Mouse (Mus musculus) hindbrain, embryonic 16.5 days (tissue): ENCODE data around the gene Pxylp1. TPM values are rescaled to one million over a fixed set of nuclear protein-coding genes. Genes with fewer than 3 reads are reported as not detected.

Source experiments
- ATAC-seq: fragments of 200-750 bp; cut with Nextera tagmentation; 2 replicates; pipeline ENCODE4 v1.8.0; 2017; ENCODE audit warnings: moderate TSS enrichment, moderate library complexity
- H3K27ac ChIP-seq: fragments of 300-500 bp; sonication (generic); 2 replicates; pipeline ENCODE4 v1.5.1; 2014; ENCODE audit warnings: low read depth, mild to moderate bottlenecking, control low read depth, low read length, moderate library complexity
- H3K27me3 ChIP-seq: fragments of 300-500 bp; sonication (generic); replicated peaks from 2 replicates; pipeline ENCODE4 v1.6.1; 2014; ENCODE audit warnings: low read length; ENCODE audit not compliant: control insufficient read depth, insufficient read depth
- H3K36me3 ChIP-seq: fragments of 300-500 bp; sonication (generic); 2 replicates; pipeline ENCODE4 v1.6.1; 2014; ENCODE audit warnings: mild to moderate bottlenecking, low read length, moderate library complexity, mixed read lengths; ENCODE audit not compliant: control insufficient read depth, insufficient read depth
- H3K4me1 ChIP-seq: fragments of 300-500 bp; sonication (generic); 2 replicates; pipeline ENCODE4 v1.6.1; 2014; ENCODE audit warnings: low read depth, low read length; ENCODE audit not compliant: control insufficient read depth, insufficient read depth
- H3K4me2 ChIP-seq: fragments of 300-500 bp; sonication (generic); 2 replicates; pipeline ENCODE4 v1.6.1; 2014; ENCODE audit warnings: mild to moderate bottlenecking, low read length, control low read depth, moderate library complexity
- H3K4me3 ChIP-seq: fragments of 300-500 bp; sonication (generic); 2 replicates; pipeline ENCODE4 v1.5.1; 2014; ENCODE audit warnings: mild to moderate bottlenecking, low read length, control low read depth, moderate library complexity
- H3K9ac ChIP-seq: fragments of 300-500 bp; sonication (generic); 2 replicates; pipeline ENCODE4 v1.6.1; 2014; ENCODE audit warnings: low read depth, mild to moderate bottlenecking, control low read depth, low read length, moderate library complexity
- H3K9me3 ChIP-seq: fragments of 300-500 bp; sonication (generic); 2 replicates; pipeline ENCODE4 v1.6.1; 2014; ENCODE audit warnings: mild to moderate bottlenecking, low read length, moderate library complexity; ENCODE audit not compliant: control insufficient read depth
- WGBS: fragments of 180-500 bp; shearing (Covaris S2); extraction: QIAGEN DNeasy Blood & Tissue Kit; methylation state at CpG from one replicate; pipeline ENCODE4 v1.1.7; 2014; 5-methylcytosine and 5-hydroxymethylcytosine counted together
- polyA plus RNA-seq: library from polyadenylated mRNA; unstranded; fragments of >200 nt; fragmentation: Nextera tagmentation; extraction: Ambion mirVana; gene quantifications from 2 replicates; pipeline ENCODE4 v1.2.1, GENCODE M21; 2015

Gene Pxylp1
- polyA plus RNA-seq, 1 experiment from 2014 or later: 30.7 TPM

DNA sequence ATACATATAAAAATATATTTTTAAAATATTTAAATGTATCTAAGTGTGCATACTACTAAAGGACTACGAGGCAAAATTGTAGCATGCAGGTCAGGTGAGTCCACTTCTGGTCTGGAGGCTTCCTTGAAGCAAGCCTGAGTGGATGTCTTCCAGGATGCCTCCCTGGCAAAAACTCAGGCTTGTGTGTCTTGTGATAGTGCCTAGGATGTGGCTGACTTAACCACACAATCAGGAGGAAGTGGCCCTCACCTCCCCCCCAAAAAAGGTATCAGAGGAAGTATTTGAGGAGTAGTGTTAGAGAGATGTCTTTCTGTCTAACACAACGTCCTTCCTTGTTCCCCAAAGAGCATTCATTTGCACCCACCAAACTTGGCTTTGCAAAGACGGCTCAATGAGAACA lies 107.3 kb downstream of the Pxylp1 start:
- no peaks in the 10 kb centered on the region for H3K4me1 ChIP-seq
- no peak for ATAC-seq

DNA sequence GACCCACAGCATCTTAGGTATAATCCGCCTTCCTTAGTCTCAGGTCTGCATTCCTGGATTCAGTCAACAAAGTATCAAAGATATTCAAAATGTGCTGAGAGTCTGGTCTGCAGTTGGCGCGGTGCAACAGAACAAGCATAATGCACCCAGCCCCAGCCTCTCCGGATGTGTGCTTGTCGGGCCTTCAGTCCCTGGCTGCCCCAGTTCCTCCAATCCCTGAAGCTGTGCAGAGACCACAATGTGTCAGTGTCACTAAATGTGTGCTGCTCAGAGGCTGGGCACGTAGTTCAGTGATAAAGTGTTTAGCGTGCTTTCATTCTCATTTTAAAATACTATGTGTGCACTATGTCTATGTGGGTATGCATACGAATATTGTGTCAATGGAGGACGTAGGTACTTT lies 108.8 kb downstream of the Pxylp1 start:
- 90% methylated on average over 9 of the region's 9 CpGs for WGBS

More for the DNA sequence above, 107.3 kb downstream of the Pxylp1 start:
- Histone ChIP-seq H3K27ac (no peak overlapping the region), H3K4me2 (no peak overlapping the region), H3K9me3 (no peaks in the 10 kb centered on the region), H3K4me3 (no peak overlapping the region), H3K27me3 (no peaks in the 10 kb centered on the region), H3K9ac (no peak overlapping the region), H3K36me3 (no peaks in the 10 kb centered on the region)
- 84% methylated on average over 3 of the region's 3 CpGs for WGBS

DNA sequence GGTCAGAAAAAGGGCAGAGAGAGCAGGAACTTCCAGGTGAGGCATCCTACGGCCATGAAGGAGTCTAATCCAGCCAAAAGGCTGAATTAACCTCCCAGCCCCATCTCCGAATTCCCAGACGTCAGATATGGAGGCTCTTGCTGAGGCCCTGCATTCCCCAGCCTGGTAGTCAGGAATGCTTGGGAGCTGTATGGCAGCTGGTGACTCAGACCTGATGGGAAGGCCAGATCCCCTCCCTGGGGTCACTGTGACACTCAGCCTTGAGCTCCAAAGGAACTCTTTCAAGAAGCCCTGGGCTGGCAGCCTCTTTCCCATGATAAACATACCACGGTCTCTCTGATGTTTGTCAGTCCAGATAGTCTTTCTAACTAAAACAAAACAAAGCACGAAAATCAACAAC lies 109.2 kb downstream of the Pxylp1 start:
- no peak overlapping the region for H3K9ac ChIP-seq
- H3K36me3 ChIP-seq: no peaks in the 10 kb centered on the region
- no peak overlapping the region for H3K4me2 ChIP-seq
- ATAC-seq: no peak
- WGBS: 80% methylated on average over 5 of the region's 5 CpGs
- no peak overlapping the region for H3K27ac ChIP-seq
- H3K4me3 ChIP-seq: no peak overlapping the region
- no peaks in the 10 kb centered on the region for H3K4me1 ChIP-seq
- H3K9me3 ChIP-seq: no peaks in the 10 kb centered on the region
- H3K27me3 ChIP-seq: no peaks in the 10 kb centered on the region

More for the DNA sequence above, 108.8 kb downstream of the Pxylp1 start:
- H3K27ac ChIP-seq: no peak overlapping the region
- H3K9me3 ChIP-seq: no peaks in the 10 kb centered on the region
- no peak overlapping the region for H3K4me3 ChIP-seq
- no peak overlapping the region for H3K9ac ChIP-seq
- no peaks in the 10 kb centered on the region for H3K4me1 ChIP-seq
- no peak for ATAC-seq
- H3K36me3 ChIP-seq: no peaks in the 10 kb centered on the region
- no peak overlapping the region for H3K4me2 ChIP-seq
- no peaks in the 10 kb centered on the region for H3K27me3 ChIP-seq

DNA sequence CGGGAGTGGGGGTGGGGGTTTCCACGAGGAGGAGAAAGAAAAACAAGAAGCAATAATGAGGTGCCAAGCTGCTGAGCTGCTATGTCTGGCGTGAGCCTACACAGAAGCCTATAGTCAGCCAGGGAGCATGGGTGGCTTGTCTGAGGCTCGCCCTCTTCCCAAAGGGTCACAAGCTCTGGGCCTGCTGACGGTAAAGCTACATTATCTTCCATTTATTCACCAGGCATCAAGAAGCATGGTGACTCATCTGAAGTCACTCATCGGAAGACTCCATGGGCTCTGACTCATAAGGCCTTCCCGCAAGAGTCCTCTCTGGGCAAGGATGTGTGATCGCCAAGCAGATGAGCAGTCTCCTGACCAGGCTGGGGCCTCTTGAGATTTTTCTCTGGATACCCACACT lies 110.4 kb downstream of the Pxylp1 start:
- Histone ChIP-seq H3K36me3 (no peaks in the 10 kb centered on the region), H3K4me3 (no peak overlapping the region), H3K4me1 (no peaks in the 10 kb centered on the region), H3K27ac (no peak overlapping the region), H3K9me3 (no peaks in the 10 kb centered on the region), H3K9ac (no peak overlapping the region), H3K27me3 (no peaks in the 10 kb centered on the region), H3K4me2 (no peak overlapping the region)
- no peak for ATAC-seq
- 84% methylated on average over 8 of the region's 8 CpGs for WGBS

Other genes with a start within 250 kb of the Pxylp1 start
- 42.5 and 43.8 TPM in 2 replicates for gene Zbtb38, start 139.8 kb downstream of the Pxylp1 start, polyA plus RNA-seq
- 39.8 and 42.4 TPM in 2 replicates for gene Spsb4, start 126.2 kb upstream of the Pxylp1 start, polyA plus RNA-seq
- 66.9 and 70.2 TPM in 2 replicates for gene Slc25a36, start 218.5 kb upstream of the Pxylp1 start, polyA plus RNA-seq